Mouse (Mus musculus): ENCODE data around the gene Robo1.
"Not testable (repeated sequence)": the region's sequence is repeated elsewhere in the genome, so short reads cannot be mapped to it uniquely, and the experiment has no call there.

Gene Robo1

GRCm38 (mm10) chr16:72444428-72445135 lies 136.5 kb downstream of the Robo1 start:
- no peak for DNase-seq (ENCODE audit: low spot score in 2 of 2)

DNA sequence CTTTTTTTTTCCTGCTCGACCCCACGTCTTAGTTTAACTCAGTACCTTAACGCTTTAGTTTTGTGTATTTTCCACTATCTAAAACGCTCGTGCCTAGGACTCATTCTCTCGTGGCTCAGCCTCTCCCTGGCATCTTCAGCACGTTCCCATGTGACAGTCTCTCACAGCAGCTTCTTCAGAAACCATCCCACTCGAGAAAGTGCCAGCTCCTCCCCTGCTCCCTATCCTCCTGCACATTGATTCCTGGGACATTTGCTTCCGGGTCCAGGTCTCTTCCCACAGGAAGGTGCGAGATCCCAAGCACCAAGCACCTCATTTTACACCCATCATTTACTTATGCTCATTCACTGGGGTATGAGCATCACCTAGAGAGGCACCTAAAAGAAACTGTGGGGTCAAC lies 150.0 kb downstream of the Robo1 start:
- DNase-seq (ENCODE audit: low spot score in 2 of 2): no peak

GRCm38 (mm10) chr16:72458576-72458975 lies 150.5 kb downstream of the Robo1 start:
- no peak for DNase-seq (ENCODE audit: low spot score in 2 of 2)

DNA sequence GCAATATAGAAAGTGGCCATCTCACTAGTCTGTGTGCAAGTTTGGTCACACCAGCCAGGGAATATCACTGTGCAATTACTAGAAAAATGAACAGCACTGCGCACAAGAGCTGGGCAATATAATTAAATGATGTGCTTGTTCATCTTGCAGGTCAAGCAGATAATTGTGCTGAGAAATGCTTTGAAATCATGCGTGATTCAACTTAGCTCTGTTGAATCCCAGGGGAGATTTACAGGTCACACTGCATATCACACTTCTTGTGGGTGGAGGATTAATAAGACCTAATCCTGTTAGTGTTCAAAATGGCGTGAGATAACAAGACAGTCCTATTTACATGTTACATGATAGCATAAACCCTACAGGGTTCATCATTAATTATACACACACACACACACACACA lies 157.6 kb downstream of the Robo1 start:
- DNase-seq (ENCODE audit: low spot score in 2 of 2): no peak

DNA sequence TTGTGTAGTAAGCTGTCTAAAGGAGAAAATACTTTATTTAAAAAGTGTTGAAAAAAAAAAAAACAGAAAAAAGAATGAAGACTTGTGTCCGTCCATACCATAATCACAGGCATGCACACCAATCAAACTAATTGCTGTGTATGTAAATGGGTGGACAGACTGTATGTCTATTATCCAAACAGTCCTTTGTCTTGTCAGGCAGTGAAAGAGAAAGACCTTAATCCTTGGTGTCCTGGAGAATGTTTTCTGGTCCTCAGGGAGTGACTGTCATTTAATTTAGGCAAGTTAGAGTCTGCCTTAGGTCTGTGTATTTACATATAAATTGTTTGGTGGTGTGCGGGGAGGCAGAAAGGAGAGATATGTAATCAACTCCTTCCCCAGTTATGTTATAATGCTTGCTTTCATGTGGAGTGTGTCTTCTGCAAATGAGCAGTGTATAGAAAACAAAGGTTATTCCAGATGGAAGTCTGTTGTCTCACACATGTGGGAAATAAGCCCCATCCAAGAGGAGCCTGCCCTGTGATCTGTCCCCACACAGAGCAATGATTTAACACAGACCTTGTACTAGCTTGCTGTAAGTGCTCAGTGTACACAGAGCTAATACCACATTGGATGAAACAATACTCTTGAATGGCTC lies 162.0 kb downstream of the Robo1 start:
- no peak for DNase-seq (ENCODE audit: low spot score in 2 of 2)

DNA sequence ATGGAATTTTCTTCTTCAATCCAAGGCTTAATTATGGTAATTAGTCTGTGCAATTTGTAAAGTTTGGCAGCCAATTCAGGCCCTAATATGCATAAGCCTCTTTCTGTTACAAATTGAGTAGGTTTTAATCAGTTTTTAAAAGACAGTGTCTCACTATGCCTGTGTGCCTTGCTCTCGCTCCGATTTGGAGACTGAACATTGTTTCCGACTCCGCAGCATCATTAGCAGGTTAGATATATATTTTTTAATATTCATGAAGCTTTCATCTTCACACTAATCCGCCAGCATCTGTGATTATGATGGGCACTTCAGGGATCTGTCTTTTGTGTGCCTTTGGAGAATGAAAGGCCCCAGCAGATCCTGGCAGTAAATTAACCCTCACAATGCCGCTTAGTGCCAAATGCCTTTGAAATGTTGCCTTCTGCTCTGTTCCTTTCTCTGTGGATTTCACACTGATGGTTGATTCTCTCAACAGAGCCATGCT lies 202.7 kb downstream of the Robo1 start:
- no peak for DNase-seq (ENCODE audit: low spot score in 2 of 2)

- DNase-seq (ENCODE audit: low spot score in 2 of 2): no peak
These were observed 223.2 kb downstream of the Robo1 start for GRCm38 (mm10) chr16:72531337-72531736.

DNA sequence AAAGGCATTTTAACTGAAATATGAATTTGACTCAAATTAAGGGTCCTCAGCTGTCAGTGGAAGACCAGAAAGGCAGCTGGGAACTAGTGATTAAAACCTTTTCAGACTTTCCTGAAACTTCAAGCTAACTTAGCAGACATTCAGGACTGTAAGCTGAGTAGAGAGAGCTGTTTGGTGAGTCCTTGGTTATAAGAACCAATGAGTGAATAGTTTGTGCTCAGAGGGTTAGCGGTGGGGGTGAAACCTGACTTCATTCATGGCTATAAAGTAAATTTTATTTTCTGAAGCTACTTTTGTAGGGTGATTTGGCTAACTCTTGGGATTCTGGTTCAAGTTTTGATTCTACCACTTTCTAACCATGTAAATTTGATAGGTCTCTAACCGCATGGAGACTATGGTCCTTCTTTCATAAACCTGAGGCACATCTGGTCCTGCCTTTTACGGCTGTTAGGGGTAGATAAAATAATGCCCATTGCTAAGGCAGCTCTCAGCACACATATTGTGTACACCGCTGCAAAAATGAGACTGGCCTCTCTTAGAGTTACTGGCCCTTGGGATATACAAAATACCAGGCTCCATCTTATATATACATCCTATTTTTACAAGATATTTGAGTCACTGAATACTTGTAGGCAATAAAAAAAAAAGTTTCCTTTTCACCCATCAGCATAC lies 225.9 kb downstream of the Robo1 start:
- DNase-seq (ENCODE audit: low spot score in 2 of 2): no peak

DNA sequence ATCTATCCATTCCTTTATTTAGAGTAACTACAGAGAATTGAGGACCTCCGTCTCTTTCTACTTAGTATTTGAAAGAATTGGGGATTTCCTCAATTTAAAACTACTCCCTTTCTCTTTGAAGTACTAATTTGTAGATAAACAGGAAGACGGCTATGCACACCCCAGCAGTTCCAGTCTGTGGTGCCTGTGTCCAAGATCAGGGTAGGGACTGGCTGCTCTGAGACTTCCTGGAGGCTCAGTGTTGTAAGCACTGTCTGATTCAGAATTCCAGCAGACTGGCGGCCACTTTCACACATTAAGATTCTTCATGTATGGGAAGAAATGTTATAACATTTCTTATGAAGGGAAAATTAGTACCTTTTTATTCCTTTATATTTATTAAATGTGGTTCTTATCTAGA lies 230.1 kb downstream of the Robo1 start:
- DNase-seq (ENCODE audit: low spot score in 2 of 2): no peak

- no peak for DNase-seq (ENCODE audit: low spot score in 2 of 2)
These were observed 235.8 kb downstream of the Robo1 start for GRCm38 (mm10) chr16:72543928-72544327.

DNA sequence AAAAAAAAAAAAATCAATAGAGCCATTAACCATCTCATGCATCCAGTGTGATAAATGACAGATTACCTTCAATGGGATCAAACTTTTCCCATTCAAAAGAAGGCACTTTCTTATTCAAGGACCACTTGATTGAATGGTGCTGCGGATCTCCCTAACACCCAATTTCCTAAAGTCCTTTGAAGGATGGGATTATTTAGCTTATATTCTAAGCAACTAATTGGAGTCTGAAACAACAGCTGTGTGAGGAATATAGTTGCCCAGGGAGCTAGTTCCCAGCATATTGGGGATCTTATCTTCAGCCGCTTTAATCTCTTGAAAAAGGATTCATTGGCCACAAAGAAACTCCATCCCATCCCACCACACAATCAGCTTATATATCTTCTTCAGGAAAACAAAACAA lies 236.8 kb downstream of the Robo1 start:
- DNase-seq (ENCODE audit: low spot score in 2 of 2): no peak

DNA sequence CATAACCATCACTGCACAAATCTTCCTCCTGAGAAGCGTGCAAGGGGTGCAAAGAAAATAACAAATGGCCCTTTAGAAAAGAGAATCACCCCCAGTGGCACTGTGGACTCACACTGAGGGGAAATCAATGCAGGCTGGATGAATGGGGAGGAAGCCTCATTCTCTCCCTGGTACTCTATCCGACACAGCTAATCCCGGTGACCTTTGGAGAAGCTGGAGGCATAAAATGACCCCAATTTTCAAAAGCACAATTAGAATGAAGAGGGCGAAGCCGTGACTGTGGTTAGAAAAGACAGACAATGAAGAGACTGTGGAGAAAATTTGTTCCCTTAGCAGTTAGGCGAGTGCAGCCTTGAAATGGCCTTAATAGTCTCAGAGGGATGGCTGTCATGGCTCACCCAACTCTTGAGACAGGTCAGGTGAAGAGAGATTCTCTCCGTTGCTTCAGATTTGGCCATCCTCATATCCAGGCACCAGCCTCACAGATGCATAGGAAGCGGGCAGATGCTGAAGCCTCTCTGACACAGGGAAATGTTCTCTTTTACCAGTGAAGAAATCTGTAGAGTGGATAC lies 243.7 kb downstream of the Robo1 start:
- DNase-seq (ENCODE audit: low spot score in 2 of 2): no peak

DNA sequence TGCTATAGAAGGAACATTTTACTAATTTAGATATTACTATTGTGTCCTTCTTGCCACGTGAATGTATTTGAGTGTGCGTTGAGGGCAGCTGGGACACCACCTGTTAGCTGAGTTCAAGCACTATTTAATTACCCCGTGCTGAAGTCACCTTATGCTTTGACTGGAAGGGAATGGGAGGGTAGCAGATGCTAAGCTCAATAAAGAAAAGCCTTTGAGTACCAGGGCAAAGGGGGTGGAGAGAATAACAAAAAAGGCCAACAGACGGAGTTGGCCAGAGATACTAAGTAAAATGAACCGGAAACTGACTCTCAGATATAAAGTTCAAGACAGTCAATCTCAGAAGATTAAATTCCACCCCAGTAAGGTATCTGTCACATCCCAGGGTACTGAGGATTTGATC lies 245.6 kb downstream of the Robo1 start:
- DNase-seq (ENCODE audit: low spot score in 2 of 2): no peak

DNA sequence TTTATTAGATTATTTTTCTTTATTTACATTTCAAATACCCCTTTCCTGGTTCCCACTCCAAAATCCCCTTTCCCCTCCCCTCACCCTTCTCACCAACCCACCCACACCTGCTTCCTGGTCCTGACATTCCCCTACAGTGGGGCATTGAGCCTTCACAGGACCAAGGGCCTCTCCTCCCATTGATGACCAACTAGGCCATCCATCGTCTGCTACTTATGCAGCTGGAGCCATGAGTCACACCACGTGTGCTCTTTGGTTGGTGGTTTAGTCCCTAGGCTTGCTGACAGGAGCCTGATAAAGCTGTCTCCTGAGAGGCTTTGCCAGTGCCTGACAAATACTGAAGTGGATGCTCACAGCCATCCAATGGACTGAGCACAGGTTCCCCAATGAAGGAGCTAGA lies 254.0 kb downstream of the Robo1 start:
- DNase-seq (ENCODE audit: low spot score in 2 of 2): not testable (repeated sequence)

DNA sequence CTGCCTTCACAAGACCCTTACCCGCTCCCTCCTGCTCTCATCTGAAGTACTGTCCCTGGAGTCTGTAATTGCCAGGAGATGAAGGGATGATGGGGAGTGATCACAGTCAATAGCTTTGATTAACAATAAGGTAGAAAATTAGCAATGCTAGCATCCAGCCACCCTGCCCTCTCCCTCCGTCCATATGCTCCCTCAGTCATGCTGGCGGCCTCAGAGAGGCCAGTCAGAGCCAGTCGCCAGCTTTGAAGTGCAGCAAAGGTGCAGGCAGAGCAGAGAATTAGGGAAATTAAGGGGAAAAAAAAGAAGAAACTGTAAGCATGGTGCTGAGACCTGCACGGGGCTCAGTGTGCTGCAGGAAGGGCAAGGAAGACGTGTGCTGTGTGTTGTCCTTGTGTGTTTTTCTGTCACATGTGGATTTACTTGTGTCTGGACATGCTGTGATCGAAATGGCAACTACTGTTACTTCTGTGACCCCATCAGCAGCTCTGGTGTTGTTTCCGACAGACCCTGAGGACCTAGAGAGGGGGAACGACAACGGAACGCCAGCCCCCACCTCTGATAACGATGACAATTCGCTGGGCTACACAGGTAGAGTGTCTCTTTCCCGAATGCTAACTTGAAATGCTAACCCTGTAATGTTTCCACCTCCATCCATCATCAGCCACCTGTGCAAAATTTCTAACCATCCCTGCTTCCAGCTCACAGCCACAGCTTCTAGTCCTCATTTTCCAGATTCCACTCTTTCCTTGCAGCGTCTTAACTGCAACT lies 255.3 kb downstream of the Robo1 start:
- no peak for DNase-seq (ENCODE audit: low spot score in 2 of 2)

DNA sequence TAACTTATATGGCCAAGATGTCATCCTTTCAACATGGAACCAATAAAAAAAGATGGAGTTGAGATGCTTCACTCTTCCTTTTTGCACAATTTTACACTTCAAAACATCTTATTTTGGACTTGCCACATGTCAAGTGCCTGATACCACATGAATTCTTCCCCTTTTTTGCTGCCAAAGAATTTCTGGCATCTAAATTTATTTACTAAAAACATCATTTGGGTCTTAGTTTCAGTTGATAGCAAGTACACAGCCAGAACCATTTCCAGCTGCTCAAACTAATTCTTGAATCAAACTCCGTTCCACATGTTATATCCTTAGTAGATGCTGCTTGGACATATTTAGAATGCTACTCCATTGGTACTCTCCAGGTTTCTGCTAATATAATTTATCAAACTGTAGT lies 267.1 kb downstream of the Robo1 start:
- no peak for DNase-seq (ENCODE audit: low spot score in 2 of 2)

DNA sequence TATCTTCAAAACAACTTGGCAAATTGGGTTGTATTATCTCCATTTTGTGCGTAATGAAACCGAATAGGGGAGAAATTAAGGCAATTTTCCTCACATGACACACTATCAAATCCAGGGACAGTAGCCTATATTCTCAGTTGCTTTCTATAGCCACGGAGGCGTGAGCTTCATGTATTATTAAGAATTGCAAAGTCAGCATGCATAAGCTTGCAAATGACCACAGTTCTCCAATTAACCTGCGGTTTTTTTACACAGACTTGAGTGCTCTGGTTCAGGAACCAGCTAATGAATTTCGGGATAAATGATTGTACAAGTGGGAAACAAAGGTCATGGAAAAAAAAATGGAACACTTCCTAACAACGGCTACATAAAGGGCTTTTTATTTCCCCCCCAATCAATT lies 268.9 kb downstream of the Robo1 start:
- DNase-seq (ENCODE audit: low spot score in 2 of 2): no peak

GRCm38 (mm10) chr16:72584454-72585159 lies 276.5 kb downstream of the Robo1 start:
- no peak for DNase-seq (ENCODE audit: low spot score in 2 of 2)

- no peak for DNase-seq (ENCODE audit: low spot score in 2 of 2)
These were observed 277.2 kb downstream of the Robo1 start for GRCm38 (mm10) chr16:72585160-72585813.

- no peak for DNase-seq (ENCODE audit: low spot score in 2 of 2)
These were observed 279.4 kb downstream of the Robo1 start for GRCm38 (mm10) chr16:72587376-72588072.
